Mouse (Mus musculus): ENCODE results near the gene 4930579G24Rik. TPM values are rescaled to one million over a fixed set of nuclear protein-coding genes. Genes with fewer than 3 reads are reported as not detected.

The 4930579G24Rik gene
- polyA plus RNA-seq (2012; rRNA removed), result 5.1 and 6.3 TPM in 2 replicates

DNA sequence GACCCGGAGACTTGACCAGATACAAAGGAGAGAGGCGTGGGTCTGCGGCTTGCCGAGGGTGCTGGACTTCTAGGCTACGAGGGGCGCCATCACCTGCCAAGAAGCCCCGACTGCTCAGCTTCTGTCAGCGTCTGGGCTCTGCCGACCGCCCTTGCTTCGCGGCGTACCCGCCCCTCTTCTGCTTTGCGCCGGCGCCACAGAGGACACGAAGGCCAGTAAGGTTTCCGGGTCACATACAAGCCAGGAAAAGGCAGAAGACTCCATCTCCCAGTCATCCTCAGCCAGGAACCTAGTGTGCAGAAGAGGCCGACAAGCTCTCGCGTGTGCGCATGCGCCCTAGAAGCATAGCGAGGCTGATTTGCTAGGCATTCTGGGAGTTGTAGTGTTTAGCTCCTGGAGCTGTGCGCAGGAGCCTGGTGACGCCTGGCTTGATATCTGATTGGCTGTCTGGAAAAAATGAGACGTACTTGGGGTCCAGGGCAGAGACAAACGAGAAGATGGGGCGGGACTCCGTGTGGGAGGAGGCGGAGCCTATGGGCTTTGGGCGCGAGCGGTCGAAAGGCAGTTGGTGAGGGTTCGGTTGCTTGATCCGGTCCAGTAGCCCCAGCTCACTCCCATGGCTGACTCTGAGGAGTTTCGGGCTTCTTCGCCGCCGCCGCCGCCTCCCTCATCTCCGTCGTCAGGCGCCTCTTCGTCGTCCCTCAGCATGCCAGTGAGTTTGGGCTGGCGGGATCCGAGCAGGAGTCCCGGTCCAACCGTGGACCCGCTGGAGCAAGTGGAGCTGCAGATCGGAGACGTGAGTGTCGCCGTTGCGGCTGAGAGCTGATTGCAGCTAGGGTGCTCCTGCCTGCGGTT, at the start of gene 4930579G24Rik:
Gene 4930579G24Rik, plus strand, starts transcription at position 519 of the 855 bp plus-strand sequence.
- no peak for TF ChIP-seq CTCF (IDR thresholded peaks at IDR 0.05; ENCODE audit: borderline replicate concordance, extremely low read depth, insufficient read depth, insufficient read length)
- TF ChIP-seq POLR2A (IDR thresholded peaks at IDR 0.05; ENCODE audit: borderline replicate concordance, extremely low read depth, insufficient read depth, insufficient read length, poor library complexity, severe bottlenecking), result peak; percentile 61; the same call in 1 of the 2 replicates
- peak; percentile 100 for DNase-seq (ENCODE audit: low read depth)

DNA sequence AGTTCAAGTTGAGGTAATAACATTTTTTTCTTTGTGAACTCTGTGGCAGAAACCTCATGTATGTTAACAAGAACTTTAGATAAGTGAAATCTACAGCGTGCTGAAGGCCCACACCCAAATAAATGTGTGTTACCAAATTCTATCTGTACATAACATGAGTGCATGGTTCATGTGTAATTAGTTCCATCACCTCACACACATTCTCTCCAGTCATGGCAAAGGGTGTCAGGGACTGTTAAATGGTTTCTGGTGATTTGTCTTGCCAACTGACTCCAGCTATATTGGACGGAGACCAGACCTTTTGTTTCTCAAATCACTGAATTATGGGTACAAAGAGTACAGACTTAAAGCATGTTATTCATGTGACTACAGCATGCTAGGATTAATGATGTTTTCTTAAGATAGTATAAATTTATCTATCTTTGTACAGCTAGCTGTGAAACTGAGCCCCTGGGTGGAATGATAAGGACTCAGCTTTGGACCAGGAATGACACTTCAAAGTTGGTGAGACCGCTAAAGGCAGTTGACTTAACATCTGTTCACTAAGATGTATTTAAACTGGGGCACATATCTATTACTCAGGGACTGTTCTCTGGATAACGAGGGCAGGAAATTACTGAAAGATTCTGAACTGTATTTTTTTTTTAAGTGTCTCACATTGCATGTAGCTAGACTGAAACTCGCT, 48.8 kb upstream of the 4930579G24Rik start:
- DNase-seq (ENCODE audit: low read depth), result no peak
- TF ChIP-seq CTCF (IDR thresholded peaks at IDR 0.05; ENCODE audit: borderline replicate concordance, extremely low read depth, insufficient read depth, insufficient read length) (no peak), POLR2A (IDR thresholded peaks at IDR 0.05; ENCODE audit: borderline replicate concordance, extremely low read depth, insufficient read depth, insufficient read length, poor library complexity, severe bottlenecking) (no peak)

DNA sequence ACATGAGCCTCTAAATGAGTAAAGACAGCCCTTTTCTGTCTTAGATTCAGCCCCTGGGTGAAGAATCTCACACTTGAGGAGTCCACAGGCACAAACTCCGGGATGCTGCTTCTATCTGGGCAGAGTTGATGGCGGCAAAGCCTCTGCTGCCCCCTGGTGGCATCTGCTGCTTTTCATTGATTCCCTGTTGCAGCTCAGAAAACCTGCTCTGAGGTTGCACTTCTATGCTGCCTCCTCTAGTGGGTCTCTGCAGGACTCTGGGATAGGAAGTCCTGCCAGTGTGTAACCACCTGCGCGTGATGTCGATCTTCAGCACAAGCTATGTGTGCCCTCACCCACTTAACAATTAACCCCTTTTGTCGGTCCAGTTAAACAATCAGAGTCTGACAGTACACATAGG, 42.1 kb upstream of the 4930579G24Rik start:
- DNase-seq (ENCODE audit: low read depth), result peak; percentile 95
- TF ChIP-seq POLR2A (IDR thresholded peaks at IDR 0.05; ENCODE audit: borderline replicate concordance, extremely low read depth, insufficient read depth, insufficient read length, poor library complexity, severe bottlenecking) (no peak), CTCF (IDR thresholded peaks at IDR 0.05; ENCODE audit: borderline replicate concordance, extremely low read depth, insufficient read depth, insufficient read length) (peak; percentile 99)

DNA sequence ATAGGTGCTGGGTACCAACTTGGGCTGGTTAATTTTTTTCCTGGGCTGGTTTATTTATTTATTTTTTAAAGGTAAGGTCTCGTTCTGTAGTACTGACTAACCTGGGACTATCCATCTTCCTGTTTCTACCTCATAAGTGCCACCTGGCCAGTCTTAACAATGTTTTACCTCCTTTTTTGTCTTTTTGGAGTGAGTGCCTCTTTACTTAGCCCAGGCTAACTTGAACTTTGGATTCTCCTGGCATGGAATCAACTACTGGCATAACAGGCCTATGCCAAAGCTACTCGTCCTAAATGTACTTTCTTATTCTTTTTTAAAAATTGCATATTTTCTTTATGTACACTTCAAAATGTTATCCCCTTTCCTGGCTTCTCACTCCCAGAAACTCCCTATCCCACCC, 39.2 kb upstream of the 4930579G24Rik start:
- TF ChIP-seq CTCF (IDR thresholded peaks at IDR 0.05; ENCODE audit: borderline replicate concordance, extremely low read depth, insufficient read depth, insufficient read length) (no peak), POLR2A (IDR thresholded peaks at IDR 0.05; ENCODE audit: borderline replicate concordance, extremely low read depth, insufficient read depth, insufficient read length, poor library complexity, severe bottlenecking) (no peak)
- no peak for DNase-seq (ENCODE audit: low read depth)

DNA sequence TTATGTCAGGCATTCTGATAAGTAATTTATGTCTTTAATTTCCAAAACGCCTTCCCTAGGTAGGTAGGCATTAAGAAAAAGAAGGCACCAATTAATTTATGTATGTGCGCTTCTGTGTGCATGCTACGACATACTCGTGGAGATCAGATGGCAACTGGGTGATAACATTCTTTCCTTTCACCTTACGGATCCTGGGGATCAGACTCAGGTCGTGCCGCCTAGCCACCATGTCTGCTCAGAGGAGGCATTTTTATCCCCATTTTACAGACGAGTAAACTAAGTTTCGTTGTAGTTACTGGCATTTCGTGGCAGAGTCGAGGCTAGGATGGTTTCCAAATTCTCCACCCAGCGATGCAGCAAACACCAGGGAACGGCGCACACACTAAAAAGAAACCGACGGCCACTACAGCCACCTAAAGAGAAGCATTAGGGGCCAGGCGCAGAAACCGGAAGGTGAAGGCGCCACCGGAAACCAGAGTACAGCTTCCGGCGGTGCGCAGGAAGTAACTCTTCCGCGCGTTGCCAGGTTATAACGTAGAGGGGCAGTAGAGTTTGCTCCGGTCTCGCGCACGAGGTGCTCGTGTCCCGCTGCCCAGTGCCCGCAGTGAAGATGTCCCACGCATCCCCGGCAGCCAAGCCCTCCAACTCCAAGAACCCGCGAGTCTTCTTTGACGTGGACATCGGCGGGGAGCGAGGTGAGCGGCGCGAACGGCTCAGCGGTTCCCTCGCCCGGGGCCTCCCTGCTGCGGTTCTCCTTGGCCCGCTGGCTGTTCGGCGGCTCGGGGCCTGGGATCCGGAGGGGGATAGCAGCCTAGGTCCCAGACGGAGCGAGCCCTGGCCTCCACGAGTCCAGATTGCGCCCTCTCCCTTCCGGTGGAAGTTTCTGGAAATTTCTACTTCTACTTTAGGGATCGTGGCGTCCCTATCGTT, 37.8 kb upstream of the 4930579G24Rik start, which contains the start of gene Ppid:
Gene Ppid, plus strand, starts transcription at position 480 of the 930 bp plus-strand sequence.
- peak; percentile 34; the same call in 1 of the 2 replicates for TF ChIP-seq POLR2A (IDR thresholded peaks at IDR 0.05; ENCODE audit: borderline replicate concordance, extremely low read depth, insufficient read depth, insufficient read length, poor library complexity, severe bottlenecking)
- TF ChIP-seq CTCF (IDR thresholded peaks at IDR 0.05; ENCODE audit: borderline replicate concordance, extremely low read depth, insufficient read depth, insufficient read length), result 0 out of 2 replicates have a peak, but pooled peaks have one; percentile 2
- DNase-seq (ENCODE audit: low read depth), result peak; percentile 94

DNA sequence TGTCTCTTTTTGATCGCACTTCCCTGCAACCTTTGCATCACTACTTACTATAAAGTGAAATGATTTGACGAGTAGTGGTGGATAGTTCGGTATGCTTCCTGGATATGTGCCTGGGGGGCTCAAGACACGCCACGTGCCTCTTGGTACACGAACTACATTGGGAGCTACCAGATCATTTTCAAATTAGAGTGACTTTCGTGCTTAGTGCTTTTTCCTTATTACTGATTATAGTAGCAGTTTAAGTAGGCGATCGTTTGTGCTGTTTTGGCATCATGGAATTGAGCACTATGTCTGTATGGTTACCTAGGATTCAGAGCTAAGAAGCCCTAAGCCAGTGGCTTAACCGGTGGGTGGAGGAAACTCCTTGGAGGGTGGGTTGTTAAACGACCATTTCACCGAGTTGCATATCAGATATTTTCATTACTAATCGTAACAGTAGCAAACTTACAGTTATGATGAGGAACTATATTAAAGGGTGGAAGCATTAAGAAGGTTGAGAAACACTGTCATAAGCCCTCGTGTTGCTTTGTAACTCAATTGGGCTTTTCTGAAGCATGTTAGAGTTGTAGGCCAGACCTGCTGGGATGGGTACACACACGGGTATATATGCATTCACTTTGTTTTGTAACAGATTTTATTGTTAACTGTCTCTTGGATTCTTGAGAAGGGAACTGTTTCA, 36.9 kb upstream of the 4930579G24Rik start:
- DNase-seq (ENCODE audit: low read depth), result no peak
- TF ChIP-seq POLR2A (IDR thresholded peaks at IDR 0.05; ENCODE audit: borderline replicate concordance, extremely low read depth, insufficient read depth, insufficient read length, poor library complexity, severe bottlenecking) (no peak), CTCF (IDR thresholded peaks at IDR 0.05; ENCODE audit: borderline replicate concordance, extremely low read depth, insufficient read depth, insufficient read length) (no peak)

DNA sequence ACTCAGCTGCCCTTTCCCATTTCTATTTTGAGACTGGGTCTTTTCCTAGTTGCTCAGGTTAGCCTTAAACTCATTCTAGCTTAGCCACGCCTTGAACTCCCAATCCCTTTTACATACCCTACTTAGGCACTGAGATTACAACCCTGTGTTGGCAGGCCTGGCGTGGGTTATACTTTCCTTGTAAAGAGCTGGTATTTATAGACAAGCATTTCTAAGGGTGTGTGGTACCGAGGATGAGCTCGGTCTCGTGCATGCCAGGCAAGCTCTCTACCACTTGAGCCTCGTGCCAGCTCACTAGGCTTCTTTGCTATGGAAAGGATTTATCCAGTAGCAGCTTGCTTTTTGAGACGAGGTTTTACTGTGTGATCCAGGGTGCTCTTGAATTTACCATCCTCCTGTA, 33.4 kb upstream of the 4930579G24Rik start:
- DNase-seq (ENCODE audit: low read depth), result no peak
- TF ChIP-seq CTCF (IDR thresholded peaks at IDR 0.05; ENCODE audit: borderline replicate concordance, extremely low read depth, insufficient read depth, insufficient read length) (no peak), POLR2A (IDR thresholded peaks at IDR 0.05; ENCODE audit: borderline replicate concordance, extremely low read depth, insufficient read depth, insufficient read length, poor library complexity, severe bottlenecking) (no peak)

DNA sequence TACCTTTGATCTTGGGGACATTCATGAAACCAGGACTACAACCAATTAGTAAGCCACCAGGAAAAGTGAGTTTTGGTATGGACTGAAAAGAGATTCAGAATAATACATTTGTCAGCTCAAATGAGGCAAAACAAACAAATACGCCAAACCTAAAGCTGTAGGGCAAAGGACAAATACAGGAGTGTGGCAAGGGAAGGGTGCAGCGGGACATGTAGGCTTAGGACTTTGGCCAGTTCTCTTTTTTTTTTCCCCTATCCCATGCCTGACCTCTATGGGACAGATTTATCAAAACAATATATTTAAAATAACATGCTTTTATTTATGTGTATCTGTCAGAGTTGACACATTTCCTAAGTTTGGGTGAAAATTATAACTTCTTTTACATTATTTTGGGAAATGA, 19.0 kb upstream of the 4930579G24Rik start:
- DNase-seq (ENCODE audit: low read depth), result no peak
- no peak for TF ChIP-seq CTCF (IDR thresholded peaks at IDR 0.05; ENCODE audit: borderline replicate concordance, extremely low read depth, insufficient read depth, insufficient read length)
- no peak for TF ChIP-seq POLR2A (IDR thresholded peaks at IDR 0.05; ENCODE audit: borderline replicate concordance, extremely low read depth, insufficient read depth, insufficient read length, poor library complexity, severe bottlenecking)

DNA sequence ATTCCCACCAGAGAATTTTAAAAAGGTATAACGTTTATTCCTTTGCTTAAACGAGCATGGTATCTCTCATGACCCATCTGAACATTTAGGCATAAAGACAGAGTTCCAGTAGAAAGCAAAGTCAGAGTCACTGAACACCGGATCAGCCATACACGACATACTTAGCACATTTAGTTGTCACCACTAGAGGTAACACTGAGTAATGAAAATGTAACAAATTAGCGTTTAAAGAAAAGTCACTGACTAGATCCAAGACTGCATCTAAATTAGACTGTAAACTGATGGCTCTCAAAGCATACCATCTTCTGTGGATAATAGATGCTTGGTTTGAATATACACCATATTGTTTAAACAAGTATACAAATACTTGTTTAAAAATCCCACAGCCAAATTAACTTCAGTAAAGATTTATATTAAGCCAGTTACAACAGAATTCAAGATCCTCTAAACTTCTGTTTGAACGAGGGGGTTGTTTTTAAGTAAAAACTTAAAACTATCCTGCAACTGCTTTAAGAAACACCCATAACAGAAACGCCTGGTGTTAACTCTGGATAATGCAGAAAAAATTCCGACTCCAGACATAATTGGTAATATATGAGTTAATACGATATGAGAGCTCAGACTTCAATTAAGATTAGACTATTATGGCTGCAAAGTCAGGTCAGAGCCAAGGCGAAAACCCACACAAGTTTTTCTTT, 1.2 kb upstream of the 4930579G24Rik start:
- DNase-seq (ENCODE audit: low read depth), result peak; percentile 29
- TF ChIP-seq POLR2A (IDR thresholded peaks at IDR 0.05; ENCODE audit: borderline replicate concordance, extremely low read depth, insufficient read depth, insufficient read length, poor library complexity, severe bottlenecking) (no peak), CTCF (IDR thresholded peaks at IDR 0.05; ENCODE audit: borderline replicate concordance, extremely low read depth, insufficient read depth, insufficient read length) (no peak)

DNA sequence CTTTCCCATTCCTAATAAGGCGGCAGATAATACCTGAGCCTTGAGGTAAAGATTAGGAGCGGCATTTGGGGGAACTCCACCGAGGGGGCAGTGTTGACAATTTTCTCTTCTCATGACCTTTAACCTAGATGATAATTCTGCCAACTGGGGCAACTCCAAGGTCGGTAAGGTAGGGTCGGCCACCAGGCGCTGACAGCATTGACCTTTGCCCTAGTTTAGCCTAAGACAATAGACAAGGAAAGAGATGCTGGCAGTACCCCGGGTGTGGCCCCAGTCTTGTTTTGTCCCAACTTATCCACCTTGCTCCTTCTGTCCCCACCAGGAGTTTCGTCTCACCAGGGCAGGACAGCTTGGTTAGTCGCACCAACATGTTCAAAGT, 708 bp upstream of the 4930579G24Rik start:
- no peak for DNase-seq (ENCODE audit: low read depth)
- TF ChIP-seq POLR2A (IDR thresholded peaks at IDR 0.05; ENCODE audit: borderline replicate concordance, extremely low read depth, insufficient read depth, insufficient read length, poor library complexity, severe bottlenecking), result no peak
- TF ChIP-seq CTCF (IDR thresholded peaks at IDR 0.05; ENCODE audit: borderline replicate concordance, extremely low read depth, insufficient read depth, insufficient read length), result no peak

All from brain, embryonic 14.5 days (tissue).